Mouse (Mus musculus) midbrain, embryonic 16.5 days (tissue): ENCODE results near the gene Grik4. TPM values are rescaled to one million over a fixed set of nuclear protein-coding genes. Genes with fewer than 3 reads are reported as not detected.
A peak's percentile ranks its signal among the peaks of the same experiment; 100 is the strongest.

Experiments
- ATAC-seq: fragments of 200-750 bp; cut with Nextera tagmentation; 2 replicates; pipeline ENCODE4 v1.8.0; 2017; ENCODE audit warnings: moderate TSS enrichment
- H3K27ac ChIP-seq: fragments of 300-500 bp; sonication (generic); 2 replicates; pipeline ENCODE4 v1.5.1; 2014; ENCODE audit warnings: mild to moderate bottlenecking, low read length, mixed read lengths
- H3K27me3 ChIP-seq: fragments of 300-500 bp; sonication (generic); 2 replicates; pipeline ENCODE4 v1.6.1; 2014; ENCODE audit warnings: low read depth, low read length, mixed read lengths; ENCODE audit not compliant: control insufficient read depth, insufficient read depth
- H3K36me3 ChIP-seq: fragments of 300-500 bp; sonication (generic); 2 replicates; pipeline ENCODE4 v1.6.1; 2014; ENCODE audit warnings: mild to moderate bottlenecking, low read length, moderate library complexity, mixed read lengths; ENCODE audit not compliant: control insufficient read depth, insufficient read depth
- H3K4me1 ChIP-seq: fragments of 300-500 bp; sonication (generic); 2 replicates; pipeline ENCODE4 v1.6.1; 2014; ENCODE audit warnings: mild to moderate bottlenecking, low read length, mixed read lengths; ENCODE audit not compliant: control insufficient read depth, insufficient read depth
- H3K4me2 ChIP-seq: fragments of 300-500 bp; sonication (generic); 2 replicates; pipeline ENCODE4 v1.6.1; 2014; ENCODE audit warnings: mild to moderate bottlenecking, low read length, mixed read lengths
- H3K4me3 ChIP-seq: fragments of 300-500 bp; sonication (generic); 2 replicates; pipeline ENCODE4 v1.5.1; 2014; ENCODE audit warnings: low read depth, mild to moderate bottlenecking, low read length, moderate library complexity, mixed read lengths
- H3K9ac ChIP-seq: fragments of 300-500 bp; sonication (generic); 2 replicates; pipeline ENCODE4 v1.6.1; 2014; ENCODE audit warnings: low read depth, low read length, mixed read lengths
- H3K9me3 ChIP-seq: fragments of 300-500 bp; sonication (generic); replicated peaks from 2 replicates; pipeline ENCODE4 v1.6.1; 2014; ENCODE audit warnings: mild to moderate bottlenecking, low read length, mixed read lengths; ENCODE audit not compliant: control insufficient read depth, poor library complexity, severe bottlenecking
- WGBS: fragments of 180-500 bp; shearing (Covaris S2); extraction: QIAGEN DNeasy Blood & Tissue Kit; methylation state at CpG from one replicate; pipeline ENCODE4 v1.1.7; 2014; 5-methylcytosine and 5-hydroxymethylcytosine counted together
- polyA plus RNA-seq: library from polyadenylated mRNA; unstranded; fragments of >200 nt; fragmentation: Nextera tagmentation; extraction: Ambion mirVana; gene quantifications from 2 replicates; pipeline ENCODE4 v1.2.1, GENCODE M21; 2015

Grik4 gene
- polyA plus RNA-seq, 1 experiment from 2014 or later = 11.7 TPM

DNA sequence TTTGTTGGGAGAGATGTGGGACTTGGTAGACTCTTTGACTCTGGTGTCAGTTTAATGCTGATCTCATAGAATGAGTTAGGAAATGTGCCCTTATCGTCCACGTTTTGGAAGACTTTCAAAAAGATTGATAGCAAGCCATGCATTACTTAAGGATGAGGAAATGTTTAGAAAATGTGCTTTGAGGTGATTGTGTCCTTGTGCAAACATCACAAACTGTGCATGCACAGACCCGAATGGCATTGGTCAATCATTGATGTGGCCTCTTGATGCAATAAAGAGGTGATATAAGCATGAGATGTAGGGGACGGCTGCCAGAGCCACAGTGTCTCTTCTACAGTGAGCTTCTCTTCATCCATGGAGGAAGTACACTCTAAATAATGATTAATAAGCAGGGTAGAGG is 457.4 kb downstream of the Grik4 start:
- no peak overlapping the region for H3K4me2 ChIP-seq
- H3K9ac ChIP-seq = no peak overlapping the region
- H3K9me3 ChIP-seq = no peaks in the 10 kb centered on the region
- WGBS = 86% methylated on average over 4 of the region's 4 CpGs
- H3K27ac ChIP-seq = no peak overlapping the region
- H3K27me3 ChIP-seq = no peaks in the 10 kb centered on the region
- ATAC-seq = no peak
- no peaks in the 10 kb centered on the region for H3K36me3 ChIP-seq
- no peak overlapping the region for H3K4me3 ChIP-seq
- no peaks in the 10 kb centered on the region for H3K4me1 ChIP-seq

DNA sequence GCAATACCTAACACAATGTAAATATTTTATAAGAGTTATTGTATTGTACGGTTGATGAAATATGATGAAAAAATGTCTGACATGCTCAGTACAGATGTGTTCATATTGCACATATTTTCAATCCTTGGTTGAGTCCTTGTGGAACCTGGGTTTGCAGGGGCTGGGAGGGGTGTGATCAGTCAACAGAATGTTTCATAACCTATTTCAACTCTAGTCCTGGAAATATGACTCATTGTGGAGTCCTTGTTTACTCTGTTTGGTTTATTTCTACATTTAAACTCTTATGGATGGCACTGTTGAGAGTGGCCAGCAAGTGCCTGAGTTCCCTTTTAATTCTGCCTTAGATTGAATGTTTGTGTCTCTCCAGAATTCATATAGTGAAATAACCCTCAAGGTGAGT is 459.6 kb downstream of the Grik4 start:
- Histone ChIP-seq H3K27ac (no peak overlapping the region), H3K27me3 (no peaks in the 10 kb centered on the region), H3K4me3 (no peak overlapping the region), H3K36me3 (no peaks in the 10 kb centered on the region), H3K4me2 (no peak overlapping the region), H3K9ac (no peak overlapping the region), H3K4me1 (no peaks in the 10 kb centered on the region), H3K9me3 (no peaks in the 10 kb centered on the region)
- no peak for ATAC-seq
- WGBS = 95% methylated on average over 1 of the region's 1 CpGs

GRCm38 (mm10) chr9:42482944-42483343 is 461.3 kb downstream of the Grik4 start:
- no peaks in the 10 kb centered on the region for H3K4me1 ChIP-seq
- no peaks in the 10 kb centered on the region for H3K36me3 ChIP-seq
- H3K4me3 ChIP-seq = no peak overlapping the region
- H3K9ac ChIP-seq = no peak overlapping the region
- no peaks in the 10 kb centered on the region for H3K9me3 ChIP-seq
- ATAC-seq = no peak
- H3K27ac ChIP-seq = no peak overlapping the region
- 87% methylated on average over 1 of the region's 1 CpGs for WGBS
- H3K27me3 ChIP-seq = no peaks in the 10 kb centered on the region
- H3K4me2 ChIP-seq = no peak overlapping the region

- Histone ChIP-seq H3K9ac (no peak overlapping the region), H3K9me3 (no peaks in the 10 kb centered on the region), H3K27ac (no peak overlapping the region), H3K27me3 (no peaks in the 10 kb centered on the region), H3K4me3 (no peak overlapping the region), H3K4me1 (peaks cover 7% of the 10 kb centered on the region), H3K4me2 (no peak overlapping the region), H3K36me3 (no peaks in the 10 kb centered on the region)
- ATAC-seq = no peak
- 87% methylated on average over 4 of the region's 4 CpGs for WGBS
These were observed 468.1 kb downstream of the Grik4 start for GRCm38 (mm10) chr9:42476166-42476565.

DNA sequence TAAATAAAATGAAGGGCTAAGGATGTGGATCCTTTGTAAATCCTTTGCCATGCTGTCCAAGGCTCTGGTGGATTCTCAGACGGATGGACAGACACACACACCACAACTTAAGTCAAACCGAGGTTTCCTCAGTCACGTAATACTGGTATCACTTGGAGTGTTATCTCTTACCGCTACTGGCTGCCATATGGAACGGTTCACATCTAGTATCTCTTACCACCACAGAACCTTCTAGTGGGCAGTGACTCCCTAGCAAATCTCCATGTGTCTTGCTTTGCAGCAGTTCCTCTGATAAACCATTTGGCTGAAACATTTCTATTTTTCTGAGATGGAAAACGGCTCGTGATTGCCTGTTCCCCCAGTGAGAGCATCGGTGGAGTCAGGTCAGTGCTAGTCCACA is 470.0 kb downstream of the Grik4 start:
- Histone ChIP-seq H3K4me3 (no peak overlapping the region), H3K4me2 (no peak overlapping the region), H3K27me3 (no peaks in the 10 kb centered on the region), H3K9me3 (no peaks in the 10 kb centered on the region), H3K9ac (no peak overlapping the region), H3K4me1 (peaks cover 19% of the 10 kb centered on the region), H3K36me3 (peaks cover 2% of the 10 kb centered on the region; the same call in 1 of the 2 replicates), H3K27ac (no peak overlapping the region)
- WGBS = 86% methylated on average over 8 of the region's 8 CpGs
- ATAC-seq = no peak

DNA sequence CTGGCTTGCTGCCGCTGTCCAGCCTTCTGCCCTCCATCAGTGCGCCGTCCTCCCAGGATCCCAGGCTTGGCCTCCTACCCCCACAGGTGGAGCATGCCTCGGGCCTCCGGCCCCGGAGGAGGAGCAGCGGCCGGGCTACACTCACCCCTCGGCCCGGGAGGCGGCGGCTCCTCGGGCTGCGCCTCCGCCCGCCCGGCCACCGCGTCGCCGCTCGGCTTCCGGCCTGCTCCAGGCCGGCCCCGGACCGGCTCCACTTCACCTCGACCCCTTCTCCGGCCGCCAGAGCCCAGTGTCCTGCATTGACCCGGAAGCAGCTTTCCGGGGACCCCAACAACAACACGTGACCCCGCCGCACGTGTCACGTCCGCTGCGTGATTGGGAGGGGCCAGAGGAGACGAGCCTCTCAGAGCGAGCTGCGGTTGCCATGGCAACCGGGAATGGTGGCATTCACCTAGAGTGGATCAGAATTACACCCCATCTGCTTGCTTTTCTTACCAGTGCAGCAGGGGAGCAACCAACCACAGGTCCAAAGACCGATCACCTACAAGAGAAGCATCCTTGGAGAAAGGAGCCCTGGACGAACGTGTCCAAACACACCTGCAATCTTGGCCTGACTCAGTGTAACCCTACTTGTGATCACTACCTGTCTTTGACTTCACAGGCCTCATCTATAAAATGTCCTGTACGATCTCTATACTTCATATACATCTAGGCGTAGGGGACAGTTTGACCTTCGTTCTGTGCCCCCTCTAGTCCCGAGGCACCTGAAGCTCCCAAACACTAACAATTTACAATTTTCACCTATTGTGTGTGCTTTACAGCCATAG is 472.2 kb downstream of the Grik4 start:
- Histone ChIP-seq H3K9me3 (no peaks in the 10 kb centered on the region), H3K4me3 (peak overlapping the region; percentile 99), H3K36me3 (peaks cover 2% of the 10 kb centered on the region; the same call in 1 of the 2 replicates), H3K4me1 (peaks cover 23% of the 10 kb centered on the region), H3K4me2 (peak overlapping the region; percentile 96), H3K27ac (peak overlapping the region; percentile 80), H3K9ac (peak overlapping the region; percentile 97), H3K27me3 (no peaks in the 10 kb centered on the region)
- peak; percentile 94 for ATAC-seq
- WGBS = 7% methylated on average over 36 of the region's 49 CpGs

DNA sequence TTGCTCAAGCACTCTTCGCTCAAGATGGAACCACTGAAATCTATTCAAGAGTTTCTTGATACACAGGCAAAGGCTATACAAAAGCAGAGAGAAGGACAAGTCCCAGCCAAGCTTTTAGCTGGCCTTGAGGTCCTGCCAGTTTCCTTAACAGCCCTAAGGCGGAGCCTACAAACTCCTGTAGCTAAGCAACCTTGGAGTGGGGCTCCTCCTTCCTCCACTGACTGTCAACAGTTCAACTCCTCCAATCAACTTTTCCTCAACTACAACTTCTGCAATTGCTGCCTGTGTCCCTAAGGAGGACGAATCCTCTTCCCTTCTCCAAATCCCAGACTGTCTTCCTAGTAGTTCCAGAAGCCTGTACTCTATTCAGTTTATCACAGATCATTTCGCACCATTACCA is 473.1 kb downstream of the Grik4 start:
- Histone ChIP-seq H3K36me3 (peaks cover 2% of the 10 kb centered on the region; the same call in 1 of the 2 replicates), H3K27ac (peak overlapping the region; percentile 80; the same call in 1 of the 2 replicates), H3K4me1 (peaks cover 23% of the 10 kb centered on the region), H3K9me3 (no peaks in the 10 kb centered on the region), H3K27me3 (no peaks in the 10 kb centered on the region), H3K4me2 (peak overlapping the region; percentile 96), H3K9ac (peak overlapping the region; percentile 97), H3K4me3 (peak overlapping the region; percentile 99)
- WGBS = 50% methylated on average over 4 of the region's 4 CpGs
- ATAC-seq = no peak; the same call in 1 of the 2 replicates

DNA sequence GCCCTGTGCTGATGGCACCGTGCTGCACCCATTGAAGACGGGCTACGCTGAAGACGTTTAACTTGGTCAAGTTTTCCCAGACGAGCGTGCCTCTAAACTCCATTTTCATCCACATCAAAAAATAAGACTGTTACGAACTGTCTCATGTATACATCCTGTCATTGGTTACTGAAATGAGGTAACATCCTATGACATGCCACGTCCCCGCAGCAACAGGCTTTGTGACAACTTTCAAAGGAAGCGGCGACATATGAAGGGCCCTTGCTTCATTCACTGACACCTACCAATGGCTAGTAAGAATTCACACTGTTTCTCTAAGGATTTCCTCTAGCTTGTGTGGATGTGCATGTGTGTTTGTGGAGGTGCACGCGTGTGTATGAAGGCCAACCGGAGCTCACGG is 475.0 kb downstream of the Grik4 start:
- Histone ChIP-seq H3K4me1 (peaks cover 23% of the 10 kb centered on the region), H3K4me3 (no peak overlapping the region), H3K27me3 (no peaks in the 10 kb centered on the region), H3K27ac (no peak overlapping the region), H3K36me3 (peaks cover 2% of the 10 kb centered on the region; the same call in 1 of the 2 replicates), H3K9me3 (no peaks in the 10 kb centered on the region), H3K4me2 (no peak overlapping the region), H3K9ac (no peak overlapping the region)
- 95% methylated on average over 15 of the region's 15 CpGs for WGBS
- ATAC-seq = no peak

DNA sequence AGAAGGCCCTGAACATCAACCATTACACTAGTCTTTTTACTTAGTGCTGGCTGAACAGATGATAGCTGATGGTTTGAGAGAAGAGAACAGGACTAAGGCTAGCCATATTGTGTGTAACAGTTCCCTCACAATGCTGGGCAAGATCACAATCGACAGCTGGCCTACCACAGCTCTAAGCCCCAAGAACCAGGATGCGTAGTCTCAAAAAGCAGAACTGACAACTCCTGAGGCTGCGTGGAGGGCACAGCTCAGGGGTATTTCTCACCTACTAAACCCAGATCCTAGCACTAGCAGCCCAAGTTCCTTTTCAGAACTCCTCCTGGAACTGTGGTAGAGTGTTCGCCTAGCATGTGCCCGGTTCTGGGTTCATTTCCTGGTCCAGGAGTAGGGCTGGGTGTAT is 475.9 kb downstream of the Grik4 start:
- WGBS = 98% methylated on average over 5 of the region's 5 CpGs
- no peak overlapping the region for H3K4me3 ChIP-seq
- ATAC-seq = no peak
- H3K4me2 ChIP-seq = no peak overlapping the region
- no peaks in the 10 kb centered on the region for H3K27me3 ChIP-seq
- H3K36me3 ChIP-seq = peaks cover 2% of the 10 kb centered on the region; the same call in 1 of the 2 replicates
- no peak overlapping the region for H3K9ac ChIP-seq
- no peaks in the 10 kb centered on the region for H3K9me3 ChIP-seq
- H3K4me1 ChIP-seq = peaks cover 24% of the 10 kb centered on the region
- H3K27ac ChIP-seq = no peak overlapping the region
